Mouse (Mus musculus) E14TG2a.4 (cell line): ENCODE data around the gene Psmd11.

Experiments used
- CTCF ChIP-seq: conservative IDR thresholded peaks from 2 replicates; pipeline ENCODE4 v1.5.1; 2014; ENCODE audit warnings: low read length
- NANOG ChIP-seq: IDR thresholded peaks from 2 replicates; pipeline ENCODE4 v1.6.1; 2014; ENCODE audit warnings: borderline replicate concordance, low read length, mixed read lengths
- POU5F1 ChIP-seq: IDR thresholded peaks from 2 replicates; pipeline ENCODE4 v1.6.1; 2014; ENCODE audit warnings: low read length, borderline replicate concordance

GRCm38 (mm10) chr11:80453198-80453597 lies 24.8 kb downstream of the Psmd11 start:
- no peak for TF ChIP-seq CTCF
- no peak for TF ChIP-seq POU5F1
- no peak for TF ChIP-seq NANOG
